Mouse (Mus musculus) adrenal gland, postnatal 4 days (tissue): ENCODE data around the gene 1110032F04Rik. TPM values are rescaled to one million over a fixed set of nuclear protein-coding genes. Genes with fewer than 3 reads are reported as not detected.

Experiments
- DNase-seq, 2 experiments: peaks; one replicate each; pipeline ENCODE4 v3.0.0; 2021 to 2022; ENCODE audit warnings: low spot score in 2 of 2, mixed read lengths in 2 of 2
- total RNA-seq, 2 experiments: library from RNA; stranded (reverse); gene quantifications; 2 replicates each; pipeline ENCODE4 v1.2.3; 2021

Gene 1110032F04Rik
- total RNA-seq, 2 experiments from 2014 or later = 0.40 to 1.1 TPM

- no peak for DNase-seq
Observed at GRCm38 (mm10) chr3:68904902-68905778, 35.8 kb downstream of the 1110032F04Rik start.

- DNase-seq = no peak
Observed at GRCm38 (mm10) chr3:68907509-68907908, 38.1 kb downstream of the 1110032F04Rik start.

Other genes starting within 250 kb of the 1110032F04Rik start
- gene Il12a, start 178.9 kb upstream of the 1110032F04Rik start, total RNA-seq = under 1 TPM; 0.45 to 0.48 TPM
- gene Ift80, start 135.0 kb downstream of the 1110032F04Rik start, total RNA-seq = 10 to 100 TPM; 22.4 to 29.5 TPM
- 10 to 100 TPM; 65.9 to 79.6 TPM for gene Smc4, start 135.2 kb downstream of the 1110032F04Rik start, total RNA-seq
- 10 to 100 TPM; 29.0 to 32.5 TPM for gene Trim59, start 175.2 kb downstream of the 1110032F04Rik start, total RNA-seq